11 mouse cellular contexts compared by ENCODE assay signal in the genomic region with DNA sequence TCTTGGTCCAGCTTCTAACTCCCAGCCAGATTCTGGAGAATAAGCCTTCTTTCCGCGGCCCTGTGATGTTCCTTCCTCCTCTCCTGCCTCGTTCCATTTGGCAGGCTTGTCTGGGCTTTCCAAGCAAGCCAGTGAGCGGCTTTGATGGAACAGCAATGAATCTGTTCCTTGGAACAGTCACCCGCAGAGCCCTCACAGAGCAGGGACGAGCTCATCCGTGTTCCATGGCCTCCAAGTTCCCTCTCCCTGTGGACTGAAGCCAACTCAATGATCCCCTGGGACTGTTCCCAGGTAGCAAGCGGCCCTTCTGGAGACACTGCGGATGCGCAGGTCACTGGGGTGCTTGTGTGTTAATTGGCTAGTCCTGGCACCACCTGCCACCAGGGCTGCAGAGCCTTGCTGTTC. TPM values are rescaled to one million over a fixed set of nuclear protein-coding genes. Genes with fewer than 3 reads are reported as not detected.
A peak's percentile ranks its signal among the peaks of the same experiment; 100 is the strongest.
DNase-seq lines count a peak whose midpoint lies in the region; ATAC-seq lines count a peak whose summit lies in the region.
"Had no signal": no experiment of that assay in that cellular context is flagged by ENCODE, and none has a peak within 500 bp of the region (broad histone marks: within the 10 kb centered on the region; RNA-seq: fewer than 3 reads in every experiment).

No protein-coding gene starts in this region.

- H3K9ac ChIP-seq in forebrain, embryonic 15.5 days (replicated peaks) = no peak overlapping the region
- H3K9ac ChIP-seq in forebrain, embryonic 13.5 days = no peak overlapping the region
- no peak overlapping the region for H3K9ac ChIP-seq in neural tube, embryonic 15.5 days (replicated peaks)
- no peak overlapping the region for H3K9ac ChIP-seq in liver, embryonic 11.5 days (ENCODE audit: low read depth, low read length)
- H3K9ac ChIP-seq: liver, embryonic 13.5 days had no signal

- no peaks in the 10 kb centered on the region for H3K9me3 ChIP-seq in forebrain, embryonic 15.5 days
- H3K9me3 ChIP-seq in forebrain, embryonic 13.5 days (replicated peaks) = no peaks in the 10 kb centered on the region
- no peaks in the 10 kb centered on the region for H3K9me3 ChIP-seq in neural tube, embryonic 15.5 days (replicated peaks)
- no peaks in the 10 kb centered on the region for H3K9me3 ChIP-seq in liver, embryonic 11.5 days (ENCODE audit: control insufficient read depth, low read length)
- H3K9me3 ChIP-seq: liver, embryonic 13.5 days had no signal

- no peak overlapping the region for H3K4me2 ChIP-seq in forebrain, embryonic 15.5 days (replicated peaks)
- H3K4me2 ChIP-seq in forebrain, embryonic 13.5 days = no peak overlapping the region
- H3K4me2 ChIP-seq in neural tube, embryonic 15.5 days = no peak overlapping the region
- no peak overlapping the region for H3K4me2 ChIP-seq in liver, embryonic 11.5 days
- H3K4me2 ChIP-seq: heart, embryonic 11.5 days; liver, embryonic 13.5 days had no signal

- no peaks in the 10 kb centered on the region for H3K27me3 ChIP-seq in forebrain, embryonic 15.5 days
- no peaks in the 10 kb centered on the region for H3K27me3 ChIP-seq in forebrain, embryonic 13.5 days
- H3K27me3 ChIP-seq in neural tube, embryonic 15.5 days (replicated peaks) = no peaks in the 10 kb centered on the region
- no peaks in the 10 kb centered on the region for H3K27me3 ChIP-seq in liver, embryonic 11.5 days (replicated peaks; ENCODE audit: control insufficient read depth, insufficient read depth, low read length)
- H3K27me3 ChIP-seq: liver, embryonic 13.5 days; Patski had no signal

- peaks cover 6% of the 10 kb centered on the region for H3K4me1 ChIP-seq in forebrain, embryonic 15.5 days
- H3K4me1 ChIP-seq in forebrain, embryonic 13.5 days = peaks cover 7% of the 10 kb centered on the region
- peaks cover 4% of the 10 kb centered on the region for H3K4me1 ChIP-seq in neural tube, embryonic 15.5 days
- peaks cover 12% of the 10 kb centered on the region for H3K4me1 ChIP-seq in liver, embryonic 11.5 days (replicated peaks; ENCODE audit: control insufficient read depth, insufficient read depth, low read length)

- no peak overlapping the region for H3K4me3 ChIP-seq in forebrain, embryonic 15.5 days
- H3K4me3 ChIP-seq in forebrain, embryonic 13.5 days = no peak overlapping the region
- no peak overlapping the region for H3K4me3 ChIP-seq in neural tube, embryonic 15.5 days (replicated peaks)
- H3K4me3 ChIP-seq in liver, embryonic 11.5 days (ENCODE audit: low read depth, low read length) = no peak overlapping the region
- H3K4me3 ChIP-seq: liver, embryonic 13.5 days had no signal

- no peak for ATAC-seq in forebrain, embryonic 15.5 days (replicated peaks)
- ATAC-seq in forebrain, embryonic 13.5 days = no peak
- ATAC-seq in neural tube, embryonic 15.5 days (ENCODE audit: low FRiP score) = peak; percentile 13; the same call in 1 of the 2 replicates
- ATAC-seq in liver, embryonic 11.5 days (replicated peaks; ENCODE audit: low FRiP score) = no peak
- ATAC-seq: Patski had no signal

- no peaks in the 10 kb centered on the region for H3K36me3 ChIP-seq in forebrain, embryonic 15.5 days
- no peaks in the 10 kb centered on the region for H3K36me3 ChIP-seq in forebrain, embryonic 13.5 days (ENCODE audit: poor library complexity, severe bottlenecking)
- no peaks in the 10 kb centered on the region for H3K36me3 ChIP-seq in neural tube, embryonic 15.5 days
- H3K36me3 ChIP-seq in liver, embryonic 11.5 days (ENCODE audit: control insufficient read depth, insufficient read depth, low read length) = no peaks in the 10 kb centered on the region
- H3K36me3 ChIP-seq: liver, embryonic 13.5 days had no signal

- 73% methylated on average over 10 of the region's 10 CpGs for WGBS in forebrain, embryonic 15.5 days
- 78% methylated on average over 10 of the region's 10 CpGs for WGBS in forebrain, embryonic 13.5 days
- 79% methylated on average over 10 of the region's 10 CpGs for WGBS in neural tube, embryonic 15.5 days
- WGBS in liver, embryonic 11.5 days = 86% methylated on average over 10 of the region's 10 CpGs

- H3K27ac ChIP-seq in forebrain, embryonic 15.5 days (replicated peaks) = peak overlapping the region; percentile 13
- H3K27ac ChIP-seq in forebrain, embryonic 13.5 days = no peak overlapping the region
- H3K27ac ChIP-seq in neural tube, embryonic 15.5 days (replicated peaks) = no peak overlapping the region
- no peak overlapping the region for H3K27ac ChIP-seq in liver, embryonic 11.5 days (ENCODE audit: low read depth, low read length)
- H3K27ac ChIP-seq: liver, embryonic 13.5 days had no signal

- DNase-seq in neural tube, embryonic 10.5 days (ENCODE audit: extremely low spot score, low spot score) = no peak
- peak; percentile 79 to 81 for DNase-seq in kidney, postnatal 36 days
- no peak for DNase-seq in MN1 (ENCODE audit: low spot score)
- no peak for DNase-seq in yolk sac, embryonic 10.5 days (ENCODE audit: low spot score)
- no peak for DNase-seq in liver, embryonic 11.5 days (ENCODE audit: low spot score)
- DNase-seq: liver, embryonic 13.5 days had no signal

RNA-seq across cellular contexts. Expression of a gene that starts 21.7 kb away (rescaled TPM):
- polyA plus RNA-seq in forebrain, embryonic 15.5 days (2015; fragmentation: Nextera tagmentation; extraction: Ambion mirVana) = 18.7 and 20.7 TPM in 2 replicates
- 10.8 TPM in 2 replicates for polyA plus RNA-seq in forebrain, embryonic 13.5 days (2015; fragmentation: Nextera tagmentation; extraction: Ambion mirVana)
- polyA plus RNA-seq in neural tube, embryonic 15.5 days (2015; fragmentation: Nextera tagmentation; extraction: Ambion mirVana) = 15.2 and 17.9 TPM in 2 replicates
- 18.6 and 21.7 TPM in 2 replicates for polyA plus RNA-seq in liver, embryonic 11.5 days (2014; fragmentation: Nextera tagmentation; extraction: Ambion mirVana)

Comparison
In these comparisons a context has a peak if more than half of its experiments do, and no peak if none do; other contexts are left out.
1. DNase-seq: peak in kidney, postnatal 36 days (2 of 2); none in neural tube, embryonic 10.5 days (single experiment), MN1 (single experiment), yolk sac, embryonic 10.5 days (single experiment) and liver, embryonic 11.5 days (single experiment).